Mouse (Mus musculus) heart, postnatal 25 days (tissue): ENCODE results near the gene Rpusd4. TPM values are rescaled to one million over a fixed set of nuclear protein-coding genes. Genes with fewer than 3 reads are reported as not detected.

Experiments used
- DNase-seq: peaks from one replicate; pipeline ENCODE4 v3.0.0; 2022; ENCODE audit warnings: low spot score
- intact Hi-C: fragments of 180-260 bp; cut with DNase I; formaldehyde crosslinking; loops from one replicate; pipeline ENCODE4 v1.15.1; 2025
- total RNA-seq, 2 experiments: library from RNA; stranded (reverse); gene quantifications; 2 replicates each; pipeline ENCODE4 v1.2.3; 2021

Rpusd4 gene
- total RNA-seq, 2 experiments from 2014 or later = 11.5 to 13.0 TPM

DNA sequence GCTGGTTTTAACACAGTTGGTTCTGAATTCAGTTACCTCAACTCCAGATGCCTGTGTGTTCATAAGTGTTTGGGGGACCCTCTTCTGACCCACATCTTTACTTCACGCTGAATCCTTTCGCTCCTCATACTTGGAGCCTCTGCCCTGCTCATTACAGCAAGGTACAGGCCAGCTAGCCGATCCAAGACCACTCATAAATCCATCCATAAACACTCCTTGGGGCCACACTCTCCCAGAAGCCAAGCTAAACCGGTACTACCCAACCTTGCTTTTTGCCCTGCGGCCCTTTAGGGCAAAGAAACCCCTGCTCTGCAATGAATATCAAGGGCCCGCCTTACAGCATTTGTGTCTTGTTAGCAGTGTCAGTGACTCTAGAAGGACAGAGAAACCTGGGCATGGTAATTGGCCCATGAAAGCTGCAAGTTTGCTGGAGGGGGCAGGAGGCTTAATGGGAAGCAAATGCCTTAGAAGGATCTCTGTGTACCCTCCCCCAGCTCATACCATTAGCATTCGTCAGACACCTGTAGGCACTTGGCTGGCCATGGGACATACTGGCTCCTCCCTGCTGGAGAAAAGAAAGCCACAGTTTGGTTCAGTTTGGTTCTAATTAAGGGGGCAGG, 59.1 kb downstream of the Rpusd4 start:
- DNase-seq = no peak
- intact Hi-C loops = no loop called here

Other genes with a start within 250 kb of the Rpusd4 start
- gene St3gal4, start 148.6 kb upstream of the Rpusd4 start, total RNA-seq = 10 to 100 TPM; 33.2 to 34.1 TPM
- gene Dcps, start 91.8 kb upstream of the Rpusd4 start, total RNA-seq = 10 to 100 TPM; 15.6 to 15.8 TPM
- gene Srpr, start 67.7 kb upstream of the Rpusd4 start, total RNA-seq = 100 to 1,000 TPM in 1 of 2 experiments, 10 to 100 TPM in 1; 87.9 to 100 TPM
- 1 to 10 TPM; 6.1 to 6.5 TPM for gene Tirap, start 67.6 kb upstream of the Rpusd4 start, total RNA-seq
- gene Foxred1, start 56.8 kb upstream of the Rpusd4 start, total RNA-seq = 10 to 100 TPM; 94.3 to 94.4 TPM
- 10 to 100 TPM; 15.0 to 15.9 TPM for gene Fam118b, start 60 bp upstream of the Rpusd4 start, total RNA-seq
- 10 to 100 TPM; 14.0 to 16.1 TPM for gene Cdon, start 153.3 kb downstream of the Rpusd4 start, total RNA-seq